Mouse (Mus musculus) hindbrain, embryonic 15.5 days (tissue): ENCODE measurements around the gene Olfr1018. TPM values are rescaled to one million over a fixed set of nuclear protein-coding genes. Genes with fewer than 3 reads are reported as not detected.

ENCODE experiments used
- ATAC-seq: fragments of 200-750 bp; cut with Nextera tagmentation; 2 replicates; pipeline ENCODE4 v1.8.0; 2017; ENCODE audit warnings: low read depth, moderate number of reproducible peaks, moderate TSS enrichment; ENCODE audit not compliant: low FRiP score
- H3K27ac ChIP-seq: fragments of 300-500 bp; sonication (generic); replicated peaks from 2 replicates; pipeline ENCODE4 v1.5.1; 2015; ENCODE audit warnings: mild to moderate bottlenecking, inconsistent platforms
- H3K27me3 ChIP-seq: fragments of 300-500 bp; sonication (generic); 2 replicates; pipeline ENCODE4 v1.6.1; 2015; ENCODE audit warnings: control low read depth, inconsistent platforms
- H3K36me3 ChIP-seq: fragments of 300-500 bp; sonication (generic); 2 replicates; pipeline ENCODE4 v1.6.1; 2015; ENCODE audit warnings: control low read depth, inconsistent platforms
- H3K4me1 ChIP-seq: fragments of 300-500 bp; sonication (generic); replicated peaks from 2 replicates; pipeline ENCODE4 v1.6.1; 2015; ENCODE audit warnings: control low read depth, inconsistent platforms
- H3K4me2 ChIP-seq: fragments of 300-500 bp; sonication (generic); 2 replicates; pipeline ENCODE4 v1.6.1; 2015; ENCODE audit warnings: moderate library complexity, mild to moderate bottlenecking, inconsistent platforms
- H3K4me3 ChIP-seq: fragments of 300-500 bp; sonication (generic); 2 replicates; pipeline ENCODE4 v1.5.1; 2015; ENCODE audit warnings: mild to moderate bottlenecking, inconsistent platforms
- H3K9ac ChIP-seq: fragments of 300-500 bp; sonication (generic); 2 replicates; pipeline ENCODE4 v1.6.1; 2015; ENCODE audit warnings: inconsistent platforms
- H3K9me3 ChIP-seq: fragments of 300-500 bp; sonication (generic); 2 replicates; pipeline ENCODE4 v1.6.1; 2016; ENCODE audit warnings: control low read depth, inconsistent platforms
- WGBS: fragments of 180-500 bp; shearing (Covaris S2); methylation state at CpG from one replicate; pipeline ENCODE4 v1.1.7; 2015; 5-methylcytosine and 5-hydroxymethylcytosine counted together
- polyA plus RNA-seq: library from polyadenylated mRNA; unstranded; fragments of >200 nt; fragmentation: Nextera tagmentation; extraction: Ambion mirVana; gene quantifications from 2 replicates; pipeline ENCODE4 v1.2.1, GENCODE M21; 2015

Gene Olfr1018
- polyA plus RNA-seq: not detected in 2 replicates

- Histone ChIP-seq H3K27ac (no peak within 1 kb of the TSS), H3K4me2 (no peak within 1 kb of the TSS), H3K9ac (no peak within 1 kb of the TSS), H3K4me3 (no peak within 1 kb of the TSS), H3K36me3 (no peaks in the 10 kb centered on the region), H3K27me3 (no peaks in the 10 kb centered on the region), H3K9me3 (no peaks in the 10 kb centered on the region), H3K4me1 (no peaks in the 10 kb centered on the region)
- ATAC-seq: no peak
Measured at GRCm38 (mm10) chr2:85818179-85818578, at the start of gene Olfr1018. Gene Olfr1018 (plus strand): TSS chr2:85818479.

- no peaks in the 10 kb centered on the region for H3K4me1 ChIP-seq
- H3K4me3 ChIP-seq: no peak within 1 kb of the TSS
- no peak for ATAC-seq
- no peaks in the 10 kb centered on the region for H3K9me3 ChIP-seq
- H3K27ac ChIP-seq: no peak within 1 kb of the TSS
- no peak within 1 kb of the TSS for H3K4me2 ChIP-seq
- H3K9ac ChIP-seq: no peak within 1 kb of the TSS
- H3K36me3 ChIP-seq: no peaks in the 10 kb centered on the region
- H3K27me3 ChIP-seq: no peaks in the 10 kb centered on the region
Measured at GRCm38 (mm10) chr2:85772413-85772812, 45.9 kb upstream of the Olfr1018 start, which contains the start of gene Olfr1014. Gene Olfr1014 (plus strand): TSS chr2:85772713.

GRCm38 (mm10) chr2:85781717-85782116 is 36.6 kb upstream of the Olfr1018 start, which contains the start of gene Olfr1015:
Gene Olfr1015 (plus strand): TSS chr2:85782017.
- Histone ChIP-seq H3K4me2 (no peak within 1 kb of the TSS), H3K36me3 (no peaks in the 10 kb centered on the region), H3K27me3 (no peaks in the 10 kb centered on the region), H3K4me1 (no peaks in the 10 kb centered on the region), H3K4me3 (no peak within 1 kb of the TSS), H3K9me3 (no peaks in the 10 kb centered on the region), H3K9ac (no peak within 1 kb of the TSS), H3K27ac (no peak within 1 kb of the TSS)
- ATAC-seq: no peak

- Histone ChIP-seq H3K4me3 (no peak overlapping the region), H3K4me1 (no peaks in the 10 kb centered on the region), H3K9ac (no peak overlapping the region), H3K4me2 (no peak overlapping the region), H3K27ac (no peak overlapping the region), H3K27me3 (no peaks in the 10 kb centered on the region), H3K9me3 (no peaks in the 10 kb centered on the region), H3K36me3 (no peaks in the 10 kb centered on the region)
- WGBS: 22% methylated on average over 2 of the region's 2 CpGs
- ATAC-seq: no peak
Measured at GRCm38 (mm10) chr2:85792331-85792730, 25.9 kb upstream of the Olfr1018 start.

GRCm38 (mm10) chr2:85802444-85802843 is 15.8 kb upstream of the Olfr1018 start, which contains the start of gene Olfr1016:
Gene Olfr1016 (minus strand): TSS chr2:85802544.
- no peak for ATAC-seq
- Histone ChIP-seq H3K9ac (no peak within 1 kb of the TSS), H3K4me3 (no peak within 1 kb of the TSS), H3K9me3 (no peaks in the 10 kb centered on the region), H3K4me2 (no peak within 1 kb of the TSS), H3K36me3 (no peaks in the 10 kb centered on the region), H3K27me3 (no peaks in the 10 kb centered on the region), H3K27ac (no peak within 1 kb of the TSS), H3K4me1 (no peaks in the 10 kb centered on the region)
- WGBS: 95% methylated on average over 2 of the region's 2 CpGs

- no peak for ATAC-seq
- WGBS: 93% methylated on average over 4 of the region's 4 CpGs
- H3K9me3 ChIP-seq: no peaks in the 10 kb centered on the region
- H3K27me3 ChIP-seq: no peaks in the 10 kb centered on the region
- H3K4me2 ChIP-seq: no peak overlapping the region
- H3K4me1 ChIP-seq: no peaks in the 10 kb centered on the region
- no peaks in the 10 kb centered on the region for H3K36me3 ChIP-seq
- no peak overlapping the region for H3K9ac ChIP-seq
- H3K4me3 ChIP-seq: no peak overlapping the region
- no peak overlapping the region for H3K27ac ChIP-seq
Measured at GRCm38 (mm10) chr2:85804501-85804900, 13.8 kb upstream of the Olfr1018 start.

- H3K27me3 ChIP-seq: no peaks in the 10 kb centered on the region
- no peak within 1 kb of the TSS for H3K27ac ChIP-seq
- ATAC-seq: no peak
- H3K9ac ChIP-seq: no peak within 1 kb of the TSS
- no peaks in the 10 kb centered on the region for H3K9me3 ChIP-seq
- H3K4me2 ChIP-seq: no peak within 1 kb of the TSS
- H3K36me3 ChIP-seq: no peaks in the 10 kb centered on the region
- H3K4me3 ChIP-seq: no peak within 1 kb of the TSS
- H3K4me1 ChIP-seq: no peaks in the 10 kb centered on the region
Measured at GRCm38 (mm10) chr2:85845383-85845782, 27.1 kb downstream of the Olfr1018 start, which contains the start of gene Olfr1019. Gene Olfr1019 (minus strand): TSS chr2:85845483.

- H3K36me3 ChIP-seq: no peaks in the 10 kb centered on the region
- no peaks in the 10 kb centered on the region for H3K27me3 ChIP-seq
- no peak within 1 kb of the TSS for H3K9ac ChIP-seq
- 87% methylated on average over 1 of the region's 1 CpGs for WGBS
- no peak within 1 kb of the TSS for H3K4me2 ChIP-seq
- H3K9me3 ChIP-seq: no peaks in the 10 kb centered on the region
- no peaks in the 10 kb centered on the region for H3K4me1 ChIP-seq
- ATAC-seq: no peak
- H3K27ac ChIP-seq: no peak within 1 kb of the TSS
- H3K4me3 ChIP-seq: no peak within 1 kb of the TSS
Measured at GRCm38 (mm10) chr2:85846730-85847129, 28.5 kb downstream of the Olfr1018 start, which contains the start of gene Olfr1020. Gene Olfr1020 (plus strand): TSS chr2:85847030.

- no peak within 1 kb of the TSS for H3K4me3 ChIP-seq
- no peak within 1 kb of the TSS for H3K27ac ChIP-seq
- no peaks in the 10 kb centered on the region for H3K4me1 ChIP-seq
- H3K27me3 ChIP-seq: no peaks in the 10 kb centered on the region
- no peak within 1 kb of the TSS for H3K4me2 ChIP-seq
- no peaks in the 10 kb centered on the region for H3K36me3 ChIP-seq
- WGBS: 73% methylated on average over 2 of the region's 2 CpGs
- H3K9me3 ChIP-seq: no peaks in the 10 kb centered on the region
- H3K9ac ChIP-seq: no peak within 1 kb of the TSS
- ATAC-seq: no peak
Measured at GRCm38 (mm10) chr2:85868294-85868693, 50.0 kb downstream of the Olfr1018 start, which contains the start of gene Olfr1022. Gene Olfr1022 (plus strand): TSS chr2:85868594.

Other genes with a start within 250 kb of the Olfr1018 start
- gene Olfr996, start 239.3 kb upstream of the Olfr1018 start, polyA plus RNA-seq: not detected in 2 replicates
- not detected in 2 replicates for gene Olfr998, start 229.5 kb upstream of the Olfr1018 start, polyA plus RNA-seq
- gene Olfr1000, start 206.6 kb upstream of the Olfr1018 start, polyA plus RNA-seq: not detected in 2 replicates
- not detected in 2 replicates for gene Olfr1002, start 167.8 kb upstream of the Olfr1018 start, polyA plus RNA-seq
- not detected in 2 replicates for gene Olfr154, start 154.0 kb upstream of the Olfr1018 start, polyA plus RNA-seq
- not detected in 2 replicates for gene Olfr1006, start 139.7 kb upstream of the Olfr1018 start, polyA plus RNA-seq
- not detected in 2 replicates for gene Olfr1008, start 129.0 kb upstream of the Olfr1018 start, polyA plus RNA-seq
- gene Olfr1009, start 103.1 kb upstream of the Olfr1018 start, polyA plus RNA-seq: not detected in 2 replicates
- gene Olfr1012, start 55.7 kb upstream of the Olfr1018 start, polyA plus RNA-seq: not detected in 2 replicates
- not detected in 2 replicates for gene Olfr1013, start 51.4 kb upstream of the Olfr1018 start, polyA plus RNA-seq
- gene Olfr1014, start 45.8 kb upstream of the Olfr1018 start, polyA plus RNA-seq: not detected in 2 replicates
- gene Olfr1015, start 36.5 kb upstream of the Olfr1018 start, polyA plus RNA-seq: not detected in 2 replicates
- not detected in 2 replicates for gene Olfr1016, start 15.9 kb upstream of the Olfr1018 start, polyA plus RNA-seq
- gene Olfr1019, start 27.0 kb downstream of the Olfr1018 start, polyA plus RNA-seq: not detected in 2 replicates
- gene Olfr1020, start 28.6 kb downstream of the Olfr1018 start, polyA plus RNA-seq: not detected in 2 replicates
- gene Olfr1022, start 50.1 kb downstream of the Olfr1018 start, polyA plus RNA-seq: not detected in 2 replicates
- not detected in 2 replicates for gene Olfr1023, start 67.2 kb downstream of the Olfr1018 start, polyA plus RNA-seq
- not detected in 2 replicates for gene Olfr1024, start 86.6 kb downstream of the Olfr1018 start, polyA plus RNA-seq
- not detected in 2 replicates for gene Olfr1025-ps1, start 96.7 kb downstream of the Olfr1018 start, polyA plus RNA-seq
- gene Olfr1026, start 103.1 kb downstream of the Olfr1018 start, polyA plus RNA-seq: not detected in 2 replicates
- gene Olfr1028, start 132.0 kb downstream of the Olfr1018 start, polyA plus RNA-seq: not detected in 2 replicates
- not detected in 2 replicates for gene Olfr1029, start 155.4 kb downstream of the Olfr1018 start, polyA plus RNA-seq
- gene Olfr1030, start 160.8 kb downstream of the Olfr1018 start, polyA plus RNA-seq: not detected in 2 replicates
- not detected in 2 replicates for gene Olfr1031, start 171.8 kb downstream of the Olfr1018 start, polyA plus RNA-seq
- gene Olfr1032, start 187.1 kb downstream of the Olfr1018 start, polyA plus RNA-seq: not detected in 2 replicates
- 0.25 TPM in 1 of 2 replicates, not detected in the other for gene Olfr1033, start 202.2 kb downstream of the Olfr1018 start, polyA plus RNA-seq
- not detected in 2 replicates for gene Olfr1034, start 227.4 kb downstream of the Olfr1018 start, polyA plus RNA-seq